Mouse (Mus musculus) lung, postnatal 0 days (tissue): ENCODE measurements around the gene Zbtb37.

ENCODE experiments used
- CTCF ChIP-seq: IDR thresholded peaks from 2 replicates; pipeline ENCODE4 v1.5.1; 2016; ENCODE audit warnings: antibody characterized with exemption, mild to moderate bottlenecking
- EP300 ChIP-seq: IDR thresholded peaks from 2 replicates; pipeline ENCODE4 v1.6.1; 2016; ENCODE audit warnings: antibody characterized with exemption, mild to moderate bottlenecking, control low read depth

DNA sequence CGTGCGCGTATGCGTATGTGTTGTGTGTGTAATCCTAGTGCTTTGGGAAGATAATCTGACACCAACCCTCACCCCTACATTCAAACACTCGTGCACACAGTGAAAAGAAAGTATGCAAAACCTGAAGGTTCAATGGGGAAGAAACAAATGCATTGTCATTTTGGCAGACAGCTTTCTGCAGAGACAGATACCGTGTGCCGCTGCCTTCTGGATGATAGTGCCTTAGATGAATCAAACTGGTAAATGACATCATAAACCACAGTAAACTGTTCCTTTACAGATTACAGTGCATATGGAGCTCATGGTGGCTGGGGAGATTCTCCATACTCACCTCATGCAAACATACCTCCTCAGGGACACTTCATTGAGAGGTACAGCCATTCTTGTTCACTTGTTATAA is 71.5 kb downstream of the Zbtb37 start:
- TF ChIP-seq EP300 (no peak), CTCF (no peak)
